Mouse (Mus musculus): Measurements from ENCODE around the gene Rab21.

GRCm38 (mm10) chr10:115346444-115346843, 31.1 kb upstream of the Rab21 start:
- TF ChIP-seq POLR2A (IDR thresholded peaks at IDR 0.05; ENCODE audit: insufficient read length, low read depth) (no peak), USF1 (IDR thresholded peaks at IDR 0.05; ENCODE audit: low read depth) (no peak), TCF3 (IDR thresholded peaks at IDR 0.05; ENCODE audit: insufficient read length, low read depth) (no peak), MYOG (IDR thresholded peaks at IDR 0.05; ENCODE audit: control insufficient read depth in 1 of 3, insufficient read depth in 1 of 3, insufficient read length in 2 of 3, low read depth in 2 of 3) (no peak), TCF12 (IDR thresholded peaks at IDR 0.05; ENCODE audit: insufficient read depth, poor library complexity, severe bottlenecking) (no peak), MYOD1 (IDR thresholded peaks at IDR 0.05; ENCODE audit: control insufficient read depth in 1 of 3, insufficient read length in 2 of 3, low read depth in 2 of 3) (no peak), CEBPB (IDR thresholded peaks at IDR 0.05; ENCODE audit: insufficient read depth, poor library complexity, severe bottlenecking) (no peak), SRF (IDR thresholded peaks at IDR 0.05; ENCODE audit: control insufficient read depth, insufficient read length, low read depth) (no peak)
